Mouse (Mus musculus) thymus, adult 2 months (tissue): ENCODE measurements around the gene Prap1.

ENCODE experiments used
- CTCF ChIP-seq: fragments of 200-500 bp; IDR thresholded peaks from 2 replicates; pipeline ENCODE4 v1.5.1; 2012; ENCODE audit warnings: mild to moderate bottlenecking, control low read depth, low read length, moderate library complexity, borderline replicate concordance; ENCODE audit not compliant: control insufficient read depth, poor library complexity, insufficient read depth; ENCODE audit errors: extremely low read depth
- POLR2A ChIP-seq: fragments of 200-500 bp; IDR thresholded peaks from 2 replicates; pipeline ENCODE4 v1.6.1; 2012; ENCODE audit warnings: mild to moderate bottlenecking, low read length, control low read depth, moderate library complexity; ENCODE audit not compliant: control insufficient read depth, poor library complexity, insufficient read depth; ENCODE audit errors: extremely low read depth

DNA sequence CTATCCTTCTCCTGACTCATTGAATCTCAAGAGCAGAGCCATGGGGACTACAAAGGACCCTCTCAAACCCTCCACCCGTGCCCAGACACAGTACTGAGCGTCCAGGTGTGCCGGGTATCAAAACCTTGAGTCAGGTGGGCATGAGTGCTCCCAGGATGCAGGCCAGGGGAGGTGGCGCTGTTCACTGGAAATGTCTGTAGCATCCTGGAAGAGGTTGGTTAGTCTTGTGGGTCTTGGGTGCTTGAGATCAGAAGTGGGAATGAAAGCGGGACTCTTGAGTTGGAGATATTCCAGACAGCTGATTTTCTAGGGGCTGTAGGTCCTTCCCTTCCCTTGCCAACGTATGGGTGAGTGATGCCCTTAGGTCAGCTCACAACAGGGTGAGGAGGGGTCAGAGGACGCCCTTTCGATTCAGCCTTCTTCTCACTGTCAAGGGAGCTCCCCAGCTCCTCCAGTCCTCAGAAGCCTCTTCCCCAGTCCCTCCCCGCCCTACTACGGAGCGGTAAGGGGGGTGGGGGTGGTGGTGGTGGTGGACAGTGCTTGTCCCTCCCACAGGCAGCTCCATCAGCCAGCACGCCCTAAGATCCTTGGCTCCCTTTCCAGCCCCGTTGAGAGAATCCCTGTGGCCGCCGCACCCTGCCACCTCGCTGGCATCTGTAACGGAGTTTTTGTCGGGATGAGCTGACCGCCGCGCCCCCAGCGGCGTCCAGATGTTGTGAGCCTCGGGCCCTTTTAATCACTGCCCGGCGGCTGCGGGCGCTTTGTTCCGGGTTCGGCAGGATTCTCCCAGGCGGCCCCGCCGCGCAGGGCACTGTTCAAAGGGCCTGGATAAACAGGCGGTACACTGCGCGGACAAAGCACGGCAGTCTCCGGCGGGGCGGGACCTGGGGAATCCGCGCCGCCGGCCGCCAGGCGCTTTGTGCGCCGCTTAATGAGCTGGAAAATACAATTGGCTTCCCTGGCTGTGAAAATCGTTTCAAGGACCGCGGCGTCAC, 35.5 kb upstream of the Prap1 start:
- no peak for TF ChIP-seq CTCF
- no peak for TF ChIP-seq POLR2A
